Mouse (Mus musculus) lung, embryonic 16.5 days (tissue): ENCODE measurements around the gene C2cd2. TPM values are rescaled to one million over a fixed set of nuclear protein-coding genes. Genes with fewer than 3 reads are reported as not detected.

ENCODE experiments used
- ATAC-seq: fragments of 200-750 bp; cut with Nextera tagmentation; 2 replicates; pipeline ENCODE4 v1.8.0; 2017; ENCODE audit warnings: low read depth, mild to moderate bottlenecking, moderate library complexity
- H3K27ac ChIP-seq: fragments of 300-500 bp; sonication (generic); 2 replicates; pipeline ENCODE4 v1.5.1; 2014; ENCODE audit warnings: mild to moderate bottlenecking, control low read depth, low read length
- H3K27me3 ChIP-seq: fragments of 300-500 bp; sonication (generic); 2 replicates; pipeline ENCODE4 v1.6.1; 2014; ENCODE audit warnings: low read depth, low read length, mixed read lengths; ENCODE audit not compliant: control insufficient read depth, insufficient read depth
- H3K36me3 ChIP-seq: fragments of 300-500 bp; sonication (generic); 2 replicates; pipeline ENCODE4 v1.6.1; 2014; ENCODE audit warnings: low read length; ENCODE audit not compliant: control insufficient read depth, insufficient read depth
- H3K4me1 ChIP-seq: fragments of 300-500 bp; sonication (generic); replicated peaks from 2 replicates; pipeline ENCODE4 v1.6.1; 2014; ENCODE audit warnings: low read length, mixed read lengths; ENCODE audit not compliant: control insufficient read depth, insufficient read depth
- H3K4me2 ChIP-seq: fragments of 300-500 bp; sonication (generic); 2 replicates; pipeline ENCODE4 v1.6.1; 2014; ENCODE audit warnings: low read depth, low read length, control low read depth
- H3K4me3 ChIP-seq: fragments of 300-500 bp; sonication (generic); 2 replicates; pipeline ENCODE4 v1.5.1; 2014; ENCODE audit warnings: mild to moderate bottlenecking, low read length, control low read depth
- H3K9ac ChIP-seq: fragments of 300-500 bp; sonication (generic); 2 replicates; pipeline ENCODE4 v1.6.1; 2014; ENCODE audit warnings: low read length, control low read depth
- H3K9me3 ChIP-seq: fragments of 300-500 bp; sonication (generic); 2 replicates; pipeline ENCODE4 v1.6.1; 2016; ENCODE audit warnings: low read length; ENCODE audit not compliant: control insufficient read depth
- WGBS: fragments of 180-500 bp; shearing (Covaris S2); extraction: QIAGEN DNeasy Blood & Tissue Kit; methylation state at CpG from one replicate; pipeline ENCODE4 v1.1.7; 2014; 5-methylcytosine and 5-hydroxymethylcytosine counted together
- polyA plus RNA-seq: library from polyadenylated mRNA; unstranded; fragments of >200 nt; fragmentation: Nextera tagmentation; extraction: Ambion mirVana; gene quantifications from 2 replicates; pipeline ENCODE4 v1.2.1, GENCODE M21; 2015

Gene C2cd2
- polyA plus RNA-seq, 1 experiment from 2014 or later, result 15.4 TPM

- ATAC-seq, result no peak
- H3K36me3 ChIP-seq, result peaks cover 7% of the 10 kb centered on the region; the same call in 1 of the 2 replicates
These were observed 83.3 kb downstream of the C2cd2 start for GRCm38 (mm10) chr16:97879134-97879533.

DNA sequence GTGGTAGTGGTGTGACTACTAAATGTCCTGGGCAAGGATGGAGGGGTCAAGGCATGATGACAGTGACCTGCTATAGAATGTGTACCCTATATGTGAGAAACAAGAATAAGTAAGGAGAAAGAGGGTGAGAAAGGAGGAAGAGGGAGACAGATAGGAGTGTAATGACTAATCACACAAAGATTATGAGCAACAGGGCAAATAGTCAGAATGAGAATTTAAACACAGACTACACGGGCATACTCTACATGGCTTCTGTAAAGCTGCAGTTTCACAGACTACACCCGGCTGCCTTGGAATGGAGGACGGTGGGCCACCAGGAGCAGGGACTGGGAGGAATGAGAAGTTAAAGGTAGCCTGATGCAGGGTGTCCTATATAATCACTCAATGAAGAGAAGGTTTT is 84.9 kb downstream of the C2cd2 start:
- ATAC-seq, result no peak
- Histone ChIP-seq H3K4me3 (no peak overlapping the region), H3K4me2 (no peak overlapping the region), H3K27me3 (no peaks in the 10 kb centered on the region), H3K9me3 (no peaks in the 10 kb centered on the region), H3K9ac (no peak overlapping the region), H3K27ac (no peak overlapping the region), H3K4me1 (no peaks in the 10 kb centered on the region), H3K36me3 (peaks cover 13% of the 10 kb centered on the region)
- whole genome bisulfite sequencing, result 84% methylated on average over 3 of the region's 3 CpGs

More at GRCm38 (mm10) chr16:97879134-97879533, 83.3 kb downstream of the C2cd2 start:
- Histone ChIP-seq H3K4me3 (no peak overlapping the region), H3K9ac (no peak overlapping the region), H3K4me2 (no peak overlapping the region), H3K27ac (no peak overlapping the region), H3K27me3 (no peaks in the 10 kb centered on the region), H3K4me1 (no peaks in the 10 kb centered on the region), H3K9me3 (no peaks in the 10 kb centered on the region)
- WGBS, result 82% methylated on average over 1 of the region's 1 CpGs

GRCm38 (mm10) chr16:97875101-97875500 is 87.3 kb downstream of the C2cd2 start:
- peaks cover 13% of the 10 kb centered on the region for H3K36me3 ChIP-seq
- no peak overlapping the region for H3K9ac ChIP-seq
- H3K27me3 ChIP-seq, result no peaks in the 10 kb centered on the region
- H3K9me3 ChIP-seq, result no peaks in the 10 kb centered on the region
- H3K4me3 ChIP-seq, result no peak overlapping the region
- no peak overlapping the region for H3K27ac ChIP-seq
- 84% methylated on average over 4 of the region's 4 CpGs for WGBS
- no peaks in the 10 kb centered on the region for H3K4me1 ChIP-seq
- no peak overlapping the region for H3K4me2 ChIP-seq
- no peak for ATAC-seq

GRCm38 (mm10) chr16:97874376-97874775 is 88.0 kb downstream of the C2cd2 start:
- H3K27me3 ChIP-seq, result no peaks in the 10 kb centered on the region
- peaks cover 12% of the 10 kb centered on the region for H3K36me3 ChIP-seq
- ATAC-seq, result no peak
- WGBS, result 50% methylated on average over 1 of the region's 1 CpGs
- H3K4me2 ChIP-seq, result no peak overlapping the region
- H3K4me1 ChIP-seq, result no peaks in the 10 kb centered on the region
- no peak overlapping the region for H3K4me3 ChIP-seq
- H3K9me3 ChIP-seq, result no peaks in the 10 kb centered on the region
- H3K9ac ChIP-seq, result no peak overlapping the region
- no peak overlapping the region for H3K27ac ChIP-seq

GRCm38 (mm10) chr16:97872657-97873056 is 89.7 kb downstream of the C2cd2 start:
- H3K9me3 ChIP-seq, result no peaks in the 10 kb centered on the region
- no peak overlapping the region for H3K27ac ChIP-seq
- no peak overlapping the region for H3K4me3 ChIP-seq
- no peak overlapping the region for H3K9ac ChIP-seq
- no peak overlapping the region for H3K4me2 ChIP-seq
- ATAC-seq, result peak; percentile 31; the same call in 1 of the 2 replicates
- peaks cover 14% of the 10 kb centered on the region for H3K36me3 ChIP-seq
- H3K27me3 ChIP-seq, result no peaks in the 10 kb centered on the region
- H3K4me1 ChIP-seq, result no peaks in the 10 kb centered on the region
- 76% methylated on average over 5 of the region's 5 CpGs for WGBS

DNA sequence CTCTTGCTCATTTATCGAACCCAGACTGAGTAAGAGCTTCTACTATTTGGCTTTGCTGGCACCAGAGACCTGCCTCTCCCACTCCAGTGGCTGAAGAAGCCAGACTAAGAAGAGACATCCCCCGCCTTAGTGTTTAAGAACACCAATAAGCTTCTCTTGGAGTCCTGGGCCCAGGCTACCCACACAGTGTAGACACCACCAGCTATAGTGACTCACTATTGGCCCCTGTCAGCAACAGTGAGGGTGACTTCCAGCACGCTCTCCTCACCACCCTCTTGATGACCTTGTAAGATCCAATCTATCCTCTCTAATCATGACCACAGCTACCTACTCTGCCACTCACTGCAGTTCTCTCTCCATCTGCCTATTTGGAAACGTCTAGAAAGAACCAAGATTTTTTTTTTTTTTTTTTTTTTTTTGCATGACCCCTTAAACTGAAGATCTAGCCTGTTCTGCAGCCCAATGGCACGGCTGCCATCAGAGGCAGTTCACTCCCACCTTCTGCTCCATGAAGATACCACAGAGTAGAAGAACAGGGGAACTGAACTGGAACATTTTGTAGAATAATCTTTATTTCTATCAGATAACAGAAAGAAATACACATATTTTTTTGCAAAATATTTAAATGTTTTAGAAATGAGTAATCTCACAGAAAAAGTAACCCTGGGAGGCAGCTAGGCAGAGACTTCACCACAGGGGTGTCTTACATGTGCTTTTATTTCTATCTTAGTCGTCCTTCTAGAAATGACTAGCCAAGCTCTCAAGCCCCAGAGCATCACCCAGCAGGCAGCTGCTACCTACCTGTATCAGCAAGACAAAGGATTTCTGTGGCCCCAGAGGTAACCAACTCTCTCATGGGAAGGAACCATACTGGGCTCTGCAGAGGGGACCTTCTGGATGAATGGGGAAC is 93.0 kb downstream of the C2cd2 start:
- no peaks in the 10 kb centered on the region for H3K27me3 ChIP-seq
- no peak for ATAC-seq
- peaks cover 10% of the 10 kb centered on the region for H3K36me3 ChIP-seq
- 71% methylated on average over 6 of the region's 6 CpGs for WGBS
- H3K4me2 ChIP-seq, result no peak overlapping the region
- H3K4me3 ChIP-seq, result no peak overlapping the region
- no peaks in the 10 kb centered on the region for H3K4me1 ChIP-seq
- no peak overlapping the region for H3K27ac ChIP-seq
- H3K9me3 ChIP-seq, result no peaks in the 10 kb centered on the region
- no peak overlapping the region for H3K9ac ChIP-seq

GRCm38 (mm10) chr16:97863932-97864467 is 98.4 kb downstream of the C2cd2 start:
- Histone ChIP-seq H3K9me3 (no peaks in the 10 kb centered on the region), H3K9ac (no peak overlapping the region), H3K4me3 (no peak overlapping the region), H3K27ac (no peak overlapping the region), H3K4me2 (no peak overlapping the region), H3K4me1 (no peaks in the 10 kb centered on the region), H3K27me3 (no peaks in the 10 kb centered on the region), H3K36me3 (peaks cover 5% of the 10 kb centered on the region; the same call in 1 of the 2 replicates)
- ATAC-seq, result no peak
- 80% methylated on average over 3 of the region's 3 CpGs for WGBS

- no peak overlapping the region for H3K27ac ChIP-seq
- no peak overlapping the region for H3K4me3 ChIP-seq
- H3K4me1 ChIP-seq, result peaks cover 3% of the 10 kb centered on the region; the same call in 1 of the 2 replicates
- no peaks in the 10 kb centered on the region for H3K9me3 ChIP-seq
- no peaks in the 10 kb centered on the region for H3K27me3 ChIP-seq
- peaks cover 3% of the 10 kb centered on the region; the same call in 1 of the 2 replicates for H3K36me3 ChIP-seq
- no peak overlapping the region for H3K9ac ChIP-seq
- no peak for ATAC-seq
- H3K4me2 ChIP-seq, result no peak overlapping the region
These were observed 106.3 kb downstream of the C2cd2 start for GRCm38 (mm10) chr16:97856050-97856449.

- Histone ChIP-seq H3K27me3 (no peaks in the 10 kb centered on the region), H3K27ac (peak within 1 kb of the TSS; percentile 99), H3K9me3 (no peaks in the 10 kb centered on the region), H3K36me3 (no peaks in the 10 kb centered on the region), H3K4me2 (peak within 1 kb of the TSS; percentile 79), H3K4me3 (peak within 1 kb of the TSS; percentile 96), H3K9ac (peak within 1 kb of the TSS; percentile 100), H3K4me1 (peaks cover 22% of the 10 kb centered on the region)
- peak; percentile 90 for ATAC-seq
- under 1% methylated on average over 31 of the region's 31 CpGs for WGBS
These were observed 110.6 kb downstream of the C2cd2 start, which contains the start of gene Prdm15 for GRCm38 (mm10) chr16:97851741-97852319. Gene Prdm15 (minus strand): TSS chr16:97851850.
